Mouse (Mus musculus) mesoderm, embryonic 11.5 days (tissue): ENCODE measurements at regions not wholly inside any gene's neighbourhood (a gene's known extent, or its start where the extent isn't known, plus 50 kb on each side); places are given as distances from the start of the nearest gene placed in this dataset.
A peak's percentile ranks its signal among the peaks of the same experiment; 100 is the strongest.

Experiments
- DNase-seq: peaks from one replicate; pipeline ENCODE4 v3.0.0-alpha.2; 2012; ENCODE audit warnings: low read depth, low spot score

- peak; percentile 39 for DNase-seq
These were observed 68.2 kb downstream of the Ankrd7 start for GRCm38 (mm10) chr6:18934362-18934761.

- DNase-seq, result no peak
These were observed 80.0 kb downstream of the Ankrd7 start for GRCm38 (mm10) chr6:18946002-18946683.
